Mouse (Mus musculus) cerebellum, adult 9-11 months (tissue): Measurements from ENCODE around the gene Eef1akmt3.
"Not testable (repeated sequence)": the region's sequence is repeated elsewhere in the genome, so short reads cannot be mapped to it uniquely, and the experiment has no call there.

Experiments
- DNase-seq: peaks from one replicate; pipeline ENCODE4 v3.0.0; 2022

Eef1akmt3 gene

DNA sequence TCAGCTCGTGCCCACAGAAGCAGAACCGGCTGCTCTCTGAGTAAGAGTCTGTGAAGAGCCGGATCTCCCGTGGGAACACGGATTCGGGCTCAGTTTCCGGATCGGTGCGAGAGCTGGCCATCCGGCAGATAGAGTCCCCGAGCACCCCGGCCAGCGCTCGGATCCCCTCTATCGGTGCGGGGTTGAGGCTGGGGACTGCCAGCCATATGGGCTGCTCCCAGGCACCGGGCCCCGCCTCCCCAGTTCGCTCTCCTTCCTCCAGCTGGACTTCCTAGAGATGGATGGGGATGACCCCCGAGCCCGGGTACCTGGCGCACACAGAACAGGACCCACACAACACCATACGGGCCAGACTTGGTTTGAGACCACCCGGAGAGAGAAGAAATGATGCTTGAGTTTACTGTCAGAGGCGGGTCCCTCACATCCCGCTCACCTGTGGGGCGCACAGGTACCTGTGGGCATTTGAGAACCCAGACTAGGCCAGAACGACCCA, at the start of gene Eef1akmt3, which contains the start of gene Mettl1:
TSS of gene Eef1akmt3 (minus strand) at position 240 of the 493 bp plus-strand sequence.
TSS of gene Mettl1 (plus strand) at position 141 of the 493 bp plus-strand sequence.
- DNase-seq: no peak

- peak; percentile 55 for DNase-seq
These were observed 49.5 kb upstream of the Eef1akmt3 start for GRCm38 (mm10) chr10:127090560-127091411.

GRCm38 (mm10) chr10:127085633-127086032, 44.3 kb upstream of the Eef1akmt3 start:
- DNase-seq: no peak

GRCm38 (mm10) chr10:127085052-127085451, 43.7 kb upstream of the Eef1akmt3 start:
- no peak for DNase-seq

- DNase-seq: no peak
These were observed 42.6 kb upstream of the Eef1akmt3 start for GRCm38 (mm10) chr10:127083915-127084306.

- DNase-seq: peak; percentile 65
These were observed 42.1 kb upstream of the Eef1akmt3 start for GRCm38 (mm10) chr10:127083292-127083914.

GRCm38 (mm10) chr10:127081996-127082620, 40.8 kb upstream of the Eef1akmt3 start:
- no peak for DNase-seq

DNA sequence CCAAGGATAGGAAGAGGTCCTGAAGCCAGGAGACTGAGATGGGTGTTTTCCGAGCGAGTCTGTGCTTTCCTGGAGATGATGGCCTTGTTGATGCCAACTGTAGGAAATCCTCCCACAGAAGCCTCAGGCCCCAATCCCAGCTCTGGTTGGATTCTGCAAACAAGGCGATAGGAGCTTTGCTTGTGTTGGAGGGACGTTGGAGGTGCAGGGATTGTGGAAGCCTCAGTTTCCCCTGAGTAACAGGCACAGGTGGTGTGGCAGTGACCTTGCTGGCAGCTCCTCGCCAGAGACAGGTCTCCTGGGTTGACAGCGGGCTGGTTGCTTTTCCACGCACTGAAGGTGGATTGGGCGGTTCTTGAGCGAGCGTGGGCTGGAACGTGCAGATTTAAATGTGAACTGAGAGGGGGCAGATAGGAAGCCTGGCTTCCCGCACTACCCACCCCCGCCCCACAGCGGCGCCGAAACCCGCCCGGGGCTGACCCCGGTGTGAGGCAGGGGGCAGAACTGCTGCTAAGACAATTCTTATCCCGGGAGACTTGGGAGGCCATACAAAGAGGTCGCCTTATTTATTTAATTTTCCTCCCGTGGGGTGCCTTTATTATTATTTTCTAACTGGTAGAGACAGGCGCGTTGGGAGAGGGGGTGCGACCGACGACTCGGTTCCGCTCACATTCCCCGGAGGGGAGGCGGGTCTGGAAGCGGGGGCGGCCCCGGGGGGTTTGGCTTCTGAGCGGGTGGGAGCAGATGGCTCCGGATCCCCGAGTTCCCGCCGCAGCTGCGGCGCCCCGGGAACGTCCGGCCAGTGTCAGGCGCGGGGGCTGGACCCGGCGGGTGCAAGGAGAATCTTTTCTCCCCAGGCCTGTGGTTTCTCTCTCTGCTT, 39.8 kb upstream of the Eef1akmt3 start:
- peak; percentile 80 for DNase-seq

DNA sequence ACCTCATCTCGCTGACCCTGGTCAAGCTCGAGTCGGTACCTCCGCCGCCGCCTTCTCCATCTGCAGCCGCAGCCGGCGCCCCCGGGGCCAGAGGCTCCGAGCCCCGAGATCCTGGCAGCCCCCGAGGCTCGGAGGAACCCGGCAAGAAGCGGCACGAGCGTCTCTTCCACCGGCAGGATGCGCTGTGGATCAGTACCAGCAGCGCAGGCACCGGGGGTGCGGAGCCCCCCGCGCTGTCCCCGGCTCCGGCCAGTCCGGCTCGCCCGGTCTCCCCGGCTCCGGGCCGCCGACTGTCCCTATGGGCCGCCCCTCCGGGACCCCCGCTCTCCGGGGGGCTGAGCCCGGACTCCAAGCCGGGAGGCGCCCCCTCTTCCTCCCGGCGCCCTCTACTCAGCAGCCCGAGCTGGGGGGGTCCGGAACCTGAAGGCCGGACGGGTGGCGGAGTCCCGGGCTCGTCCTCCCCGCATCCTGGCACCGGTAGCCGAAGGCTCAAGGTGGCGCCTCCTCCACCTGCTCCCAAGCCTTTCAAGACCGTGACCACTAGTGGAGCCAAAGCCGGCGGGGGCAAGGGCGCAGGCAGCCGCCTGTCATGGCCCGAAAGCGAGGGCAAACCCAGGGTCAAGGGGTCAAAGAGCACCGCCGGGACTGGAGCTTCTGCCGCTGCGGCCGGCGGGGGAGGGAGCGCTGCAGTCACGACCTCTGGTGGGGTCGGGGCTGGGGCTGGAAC, 38.5 kb upstream of the Eef1akmt3 start:
- DNase-seq: peak; percentile 82

DNA sequence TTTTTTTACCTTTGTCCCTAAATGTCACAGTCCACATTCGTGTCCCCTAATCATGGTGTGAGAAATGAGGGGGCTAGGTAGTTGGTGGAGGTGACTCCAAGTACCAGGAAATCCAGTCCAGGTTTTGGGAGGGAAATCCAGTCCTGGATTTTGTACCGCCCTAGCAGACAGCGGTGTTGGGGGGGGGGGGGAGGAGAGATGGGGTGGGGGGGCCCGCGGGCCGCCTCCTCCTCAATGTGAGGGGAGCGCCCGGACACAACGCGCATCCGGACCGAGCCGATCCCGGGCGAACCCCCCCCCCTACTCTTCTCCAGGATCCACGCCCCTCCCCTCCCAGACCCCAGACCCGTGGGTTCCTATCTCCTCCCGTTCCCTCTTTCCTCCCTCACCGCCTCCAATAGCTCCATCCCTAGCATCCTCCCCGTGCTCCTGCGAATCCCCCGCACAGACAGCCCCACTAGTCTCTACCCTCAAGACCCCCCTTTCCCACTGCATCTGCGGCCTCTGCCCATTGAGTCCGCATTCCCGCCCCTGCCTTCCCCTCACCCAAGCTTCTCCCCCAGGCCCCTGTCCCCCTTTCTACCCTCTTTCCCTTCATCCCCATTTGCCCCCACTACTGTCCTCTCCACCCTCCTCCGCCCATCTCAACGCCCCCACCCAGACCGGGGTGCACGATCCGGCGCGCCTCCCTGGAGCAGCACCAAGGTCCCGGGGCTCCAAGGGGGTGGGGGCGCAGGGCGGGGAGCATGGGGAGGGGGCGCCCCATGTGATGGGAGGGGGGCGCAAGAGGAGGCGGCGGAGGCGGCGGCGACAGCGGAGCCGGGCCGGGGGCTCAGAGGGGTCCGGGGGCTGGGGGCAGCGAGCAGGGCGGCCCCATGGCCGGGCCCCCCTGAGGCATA, 37.6 kb upstream of the Eef1akmt3 start:
- peak; percentile 79 for DNase-seq

GRCm38 (mm10) chr10:127078001-127078676, 36.8 kb upstream of the Eef1akmt3 start:
- peak; percentile 68 for DNase-seq

- DNase-seq: no peak
These were observed 36.2 kb upstream of the Eef1akmt3 start for GRCm38 (mm10) chr10:127077515-127077914.

- DNase-seq: no peak
These were observed 34.8 kb upstream of the Eef1akmt3 start for GRCm38 (mm10) chr10:127076082-127076481.

DNA sequence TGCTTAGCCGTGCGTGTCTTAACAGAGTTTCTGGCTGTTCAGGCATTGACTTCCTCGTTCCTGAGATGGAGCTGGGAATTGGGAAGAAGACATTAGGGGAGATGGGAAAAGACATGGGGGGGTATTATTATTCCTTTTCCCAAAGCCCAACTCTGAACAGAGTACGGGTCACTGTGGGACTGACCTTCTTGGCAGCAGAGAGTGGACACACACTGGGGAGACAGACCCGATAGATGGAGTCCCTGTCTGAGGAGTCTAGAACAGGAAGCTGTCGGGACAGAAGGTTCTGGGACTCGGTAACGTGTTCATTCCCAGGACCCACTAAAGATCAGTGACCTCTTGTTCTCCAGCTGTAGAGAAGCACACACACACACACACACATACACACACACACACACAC, 34.3 kb upstream of the Eef1akmt3 start:
- DNase-seq: no peak

DNA sequence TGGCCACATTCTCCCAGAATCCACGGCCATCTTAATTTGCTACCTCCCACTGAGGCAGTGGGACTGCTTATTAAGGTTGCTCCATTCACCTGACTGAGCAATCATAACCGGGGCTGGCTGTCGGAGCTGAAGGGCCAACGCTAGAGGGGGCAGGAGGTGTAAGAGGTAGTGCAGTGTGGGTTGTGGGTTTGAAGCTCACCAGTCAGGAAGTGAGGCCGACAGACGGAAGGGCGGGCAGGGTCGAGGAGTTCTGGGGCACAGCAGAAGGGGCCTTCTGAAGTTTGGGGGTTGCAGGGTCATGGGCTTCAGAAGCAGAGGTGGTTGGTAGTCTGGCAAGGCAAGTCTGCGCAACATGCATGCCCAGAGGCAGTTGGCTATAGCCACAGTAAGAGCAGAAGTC, 33.8 kb upstream of the Eef1akmt3 start, which contains the start of gene Agap2:
TSS of gene Agap2 (plus strand) at position 205 of the 400 bp plus-strand sequence.
- no peak for DNase-seq

DNA sequence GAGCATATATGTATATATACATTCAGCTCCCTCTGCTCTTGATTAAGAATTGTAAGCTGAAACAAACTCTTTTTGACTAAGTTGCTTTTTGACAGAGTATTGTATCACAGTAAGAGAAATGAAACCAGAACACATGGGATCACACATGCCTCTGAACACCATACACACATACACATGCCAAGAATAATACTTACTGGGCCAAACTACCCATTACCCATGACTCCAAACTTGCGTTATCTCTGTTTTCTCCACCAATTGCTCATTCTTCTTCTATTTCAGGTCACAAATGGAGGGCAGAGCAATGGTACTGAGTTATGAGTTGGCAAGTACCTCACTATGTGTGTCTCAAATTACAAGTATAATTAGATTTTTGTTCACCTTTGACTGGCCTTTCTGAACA, 32.7 kb upstream of the Eef1akmt3 start:
- no peak for DNase-seq

- DNase-seq: not testable (repeated sequence)
These were observed 31.7 kb upstream of the Eef1akmt3 start for GRCm38 (mm10) chr10:127072969-127073368.

GRCm38 (mm10) chr10:127072270-127072669, 31.0 kb upstream of the Eef1akmt3 start:
- DNase-seq: not testable (repeated sequence)

GRCm38 (mm10) chr10:127071203-127071602, 29.9 kb upstream of the Eef1akmt3 start:
- peak; percentile 28 for DNase-seq
